Mouse (Mus musculus): ENCODE measurements around the gene Ugt1a5.
"Not testable (repeated sequence)": the region's sequence is repeated elsewhere in the genome, so short reads cannot be mapped to it uniquely, and the experiment has no call there.

The Ugt1a5 gene

GRCm38 (mm10) chr1:88165711-88166110 is at the start of gene Ugt1a5:
Ugt1a5 (plus strand) TSS chr1:88166012.
- DNase-seq (ENCODE audit: low spot score in 2 of 2) = no peak

GRCm38 (mm10) chr1:88120550-88120949 is 45.3 kb upstream of the Ugt1a5 start:
- DNase-seq (ENCODE audit: low spot score in 2 of 2) = not testable (repeated sequence)

- not testable (repeated sequence) for DNase-seq (ENCODE audit: low spot score in 2 of 2)
These were observed 44.3 kb upstream of the Ugt1a5 start for GRCm38 (mm10) chr1:88121521-88121920.

GRCm38 (mm10) chr1:88125827-88126360 is 39.9 kb upstream of the Ugt1a5 start:
- not testable (repeated sequence) for DNase-seq (ENCODE audit: low spot score in 2 of 2)

- DNase-seq (ENCODE audit: low spot score in 2 of 2) = not testable (repeated sequence)
These were observed 36.7 kb upstream of the Ugt1a5 start for GRCm38 (mm10) chr1:88129091-88129490.

GRCm38 (mm10) chr1:88130223-88130622 is 35.6 kb upstream of the Ugt1a5 start:
- not testable (repeated sequence) for DNase-seq (ENCODE audit: low spot score in 2 of 2)

- no peak for DNase-seq (ENCODE audit: low spot score in 2 of 2)
These were observed 31.8 kb upstream of the Ugt1a5 start for GRCm38 (mm10) chr1:88133908-88134456.

- peak in 1 of 2 experiments; percentile 51 for DNase-seq (ENCODE audit: low spot score in 2 of 2)
These were observed 31.3 kb upstream of the Ugt1a5 start, which contains the start of gene Ugt1a6a for GRCm38 (mm10) chr1:88134457-88135011. Ugt1a6a (plus strand) TSS chr1:88134809.

GRCm38 (mm10) chr1:88135229-88135904 is 30.4 kb upstream of the Ugt1a5 start:
- not testable (repeated sequence) for DNase-seq (ENCODE audit: low spot score in 2 of 2)

GRCm38 (mm10) chr1:88136646-88137045 is 29.2 kb upstream of the Ugt1a5 start:
- DNase-seq (ENCODE audit: low spot score in 2 of 2) = no peak

- DNase-seq (ENCODE audit: low spot score in 2 of 2) = no peak
These were observed 28.5 kb upstream of the Ugt1a5 start for GRCm38 (mm10) chr1:88137264-88137663.

GRCm38 (mm10) chr1:88138145-88138544 is 27.7 kb upstream of the Ugt1a5 start:
- no peak for DNase-seq (ENCODE audit: low spot score in 2 of 2)

- DNase-seq (ENCODE audit: low spot score in 2 of 2) = not testable (repeated sequence)
These were observed 25.3 kb upstream of the Ugt1a5 start for GRCm38 (mm10) chr1:88140492-88140891.

- peak in 1 of 2 experiments; percentile 67 for DNase-seq (ENCODE audit: low spot score in 2 of 2)
These were observed 21.7 kb upstream of the Ugt1a5 start for GRCm38 (mm10) chr1:88143966-88144675.

GRCm38 (mm10) chr1:88145278-88145677 is 20.5 kb upstream of the Ugt1a5 start:
- DNase-seq (ENCODE audit: low spot score in 2 of 2) = not testable (repeated sequence)

- not testable (repeated sequence) for DNase-seq (ENCODE audit: low spot score in 2 of 2)
These were observed 15.7 kb upstream of the Ugt1a5 start for GRCm38 (mm10) chr1:88150133-88150532.

GRCm38 (mm10) chr1:88158430-88158829 is 7.4 kb upstream of the Ugt1a5 start:
- no peak for DNase-seq (ENCODE audit: low spot score in 2 of 2)

- DNase-seq (ENCODE audit: low spot score in 2 of 2) = not testable (repeated sequence)
These were observed 6.4 kb downstream of the Ugt1a5 start for GRCm38 (mm10) chr1:88172190-88172589.

- DNase-seq (ENCODE audit: low spot score in 2 of 2) = no peak
These were observed 13.8 kb downstream of the Ugt1a5 start for GRCm38 (mm10) chr1:88179657-88180056.

GRCm38 (mm10) chr1:88186325-88186935 is 20.6 kb downstream of the Ugt1a5 start:
- DNase-seq (ENCODE audit: low spot score in 2 of 2) = no peak

GRCm38 (mm10) chr1:88192136-88192535 is 26.3 kb downstream of the Ugt1a5 start:
- DNase-seq (ENCODE audit: low spot score in 2 of 2) = no peak

GRCm38 (mm10) chr1:88195687-88196086 is 29.9 kb downstream of the Ugt1a5 start:
- no peak for DNase-seq (ENCODE audit: low spot score in 2 of 2)

Measured in urinary bladder, postnatal 4 days (tissue).